Mouse (Mus musculus): ENCODE measurements around the gene Kit.

Kit gene

DNA sequence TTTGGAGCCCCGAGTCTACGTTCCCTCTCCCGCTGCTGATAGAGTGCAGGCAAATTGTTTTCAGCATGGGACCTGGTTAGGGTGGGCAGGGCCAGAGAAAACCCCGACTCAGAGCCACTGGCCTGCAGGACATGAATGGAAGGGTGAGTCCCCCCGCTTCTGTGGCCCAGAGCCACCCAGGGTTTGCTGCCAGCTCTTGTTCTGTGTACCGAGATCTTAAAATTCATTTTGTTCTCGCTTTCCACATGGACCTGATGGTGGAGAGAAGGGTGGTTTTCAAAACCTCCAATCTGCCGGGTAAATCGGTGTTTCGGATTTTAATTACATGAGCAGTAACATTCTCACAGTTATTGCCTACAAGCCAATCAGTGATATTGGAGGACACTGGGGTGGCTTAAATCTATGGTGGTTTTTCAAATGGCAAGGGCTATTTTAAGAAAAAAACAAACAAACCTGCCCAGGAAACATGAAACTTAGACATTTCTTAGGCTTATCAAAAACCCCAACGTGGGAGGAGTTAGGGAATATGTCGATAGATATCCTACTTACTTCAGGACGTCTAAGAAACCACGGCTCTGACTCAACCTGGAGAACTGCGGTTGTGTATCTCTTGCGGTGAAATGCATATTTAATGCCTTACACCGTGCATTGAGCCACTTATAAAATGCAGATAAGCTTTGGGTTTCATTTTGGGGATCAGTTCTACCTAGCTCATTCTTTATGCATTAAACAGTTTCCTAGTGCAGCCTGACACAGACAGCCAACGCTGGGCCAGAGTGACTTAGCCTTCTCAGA is 58.3 kb downstream of the Kit start:
- DNase-seq (ENCODE audit: low spot score): no peak

DNA sequence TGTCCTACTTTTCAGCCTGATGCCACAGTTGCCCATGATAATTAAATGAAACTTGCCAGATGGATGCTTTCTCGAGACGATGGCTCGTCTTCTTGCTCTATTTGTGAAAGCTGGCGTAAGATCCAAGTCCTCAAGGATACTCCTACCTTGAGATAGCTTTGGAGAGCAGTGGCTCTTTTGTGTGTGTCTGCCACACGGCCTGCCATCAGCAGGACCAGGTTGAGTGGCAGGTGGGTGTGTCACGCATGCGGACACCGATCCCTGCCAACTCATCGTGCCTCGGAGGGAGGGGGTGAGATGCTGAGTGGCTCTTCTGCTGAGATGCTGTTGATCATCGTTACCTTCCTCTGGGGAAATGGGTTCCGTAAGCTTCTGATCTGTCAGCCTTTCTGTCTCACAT is 60.7 kb downstream of the Kit start:
- no peak for DNase-seq (ENCODE audit: low spot score)

DNA sequence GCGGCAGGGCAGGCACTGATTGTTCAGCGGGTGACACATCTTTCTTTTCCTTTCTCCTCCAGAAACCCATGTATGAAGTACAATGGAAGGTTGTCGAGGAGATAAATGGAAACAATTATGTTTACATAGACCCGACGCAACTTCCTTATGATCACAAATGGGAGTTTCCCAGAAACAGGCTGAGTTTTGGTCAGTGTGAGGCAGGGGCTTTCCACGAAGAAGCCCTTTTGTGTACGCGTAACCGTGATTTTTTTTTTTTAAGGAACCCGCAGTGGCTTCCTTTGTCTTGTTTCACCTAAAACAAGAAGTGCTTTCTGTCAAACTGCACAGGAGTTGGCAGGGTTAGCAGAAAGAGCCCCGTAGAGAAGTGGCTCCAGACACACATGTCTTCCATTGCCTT is 65.9 kb downstream of the Kit start:
- no peak for DNase-seq (ENCODE audit: low spot score)

DNA sequence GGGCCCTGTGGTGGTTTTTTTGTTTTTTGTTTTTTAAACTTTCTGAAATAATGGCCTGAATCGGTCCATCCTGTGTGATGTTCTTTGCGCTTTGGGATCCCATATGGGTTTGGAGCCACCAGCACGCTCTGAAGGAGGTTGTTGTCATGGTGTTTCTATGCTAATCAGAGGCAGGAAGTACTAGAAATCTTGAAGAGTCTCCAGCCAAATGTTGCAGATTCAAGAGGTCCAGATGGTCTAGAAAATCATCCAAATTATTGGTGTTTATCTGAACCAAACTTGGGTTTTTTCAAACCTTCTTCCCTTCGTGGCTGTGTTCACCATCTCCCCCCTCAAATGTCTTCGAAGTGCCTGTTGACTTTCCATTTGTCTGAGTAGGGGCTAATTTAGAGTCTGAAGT is 72.3 kb downstream of the Kit start:
- DNase-seq (ENCODE audit: low spot score): no peak

DNA sequence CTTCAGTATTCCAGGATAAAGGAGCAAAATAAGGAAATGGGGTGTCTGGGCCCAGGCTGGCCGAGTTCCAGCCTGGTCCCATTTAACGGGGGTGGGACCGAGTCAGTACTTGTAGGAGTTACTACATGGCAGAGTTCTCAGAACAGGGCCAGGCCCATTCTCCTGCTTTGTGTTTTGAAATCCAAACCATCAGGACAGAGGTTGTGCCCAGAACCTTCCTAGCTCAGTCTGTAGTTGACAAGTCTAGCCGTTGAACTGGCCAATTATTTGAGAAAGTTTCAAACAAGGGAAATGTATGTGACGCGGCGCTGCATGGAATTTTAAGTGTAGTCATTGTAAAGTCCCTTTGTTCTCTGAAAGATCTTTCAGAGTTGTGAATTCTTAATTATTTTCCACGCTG is 75.8 kb downstream of the Kit start:
- DNase-seq (ENCODE audit: low spot score): no peak

DNA sequence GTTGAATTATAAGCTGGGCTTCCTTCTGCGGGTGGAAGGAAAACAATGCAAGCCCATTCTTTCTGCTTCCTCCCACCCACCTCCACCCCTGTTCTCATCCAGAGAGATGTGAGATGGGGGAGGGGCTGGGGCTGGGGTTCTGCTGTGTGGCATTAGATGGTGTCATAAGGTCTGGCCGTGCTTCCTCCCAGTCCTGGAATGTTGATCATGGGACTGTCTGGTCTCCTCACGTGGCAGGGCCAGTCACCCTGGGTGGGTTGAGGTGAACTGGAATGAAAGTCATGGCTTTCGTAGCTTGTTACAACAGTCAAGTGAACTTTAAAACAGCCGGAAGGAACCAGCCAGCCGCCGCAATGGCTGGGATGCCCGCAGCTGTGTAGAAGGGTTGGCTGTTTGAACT is 78.7 kb downstream of the Kit start:
- DNase-seq (ENCODE audit: low spot score): no peak

DNA sequence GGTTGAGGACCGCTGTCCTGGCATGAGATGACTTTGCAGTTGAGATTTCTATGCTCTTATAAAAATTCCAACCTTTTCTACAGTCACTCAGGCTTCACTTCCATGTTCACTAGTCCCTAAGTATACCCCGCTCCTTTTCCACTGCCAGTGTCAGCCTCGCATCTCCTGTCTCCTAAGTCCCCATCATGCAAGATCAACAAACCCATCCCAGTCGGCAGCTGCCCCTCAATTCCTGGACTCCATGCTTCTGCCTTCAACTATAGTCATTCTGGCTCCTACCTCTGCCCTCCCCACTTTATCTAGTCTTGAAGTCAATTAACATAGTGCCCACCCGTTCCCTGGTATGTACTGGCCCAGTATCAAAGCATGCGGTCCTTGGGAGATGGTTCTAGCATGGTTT is 83.9 kb downstream of the Kit start:
- DNase-seq (ENCODE audit: low spot score): no peak

DNA sequence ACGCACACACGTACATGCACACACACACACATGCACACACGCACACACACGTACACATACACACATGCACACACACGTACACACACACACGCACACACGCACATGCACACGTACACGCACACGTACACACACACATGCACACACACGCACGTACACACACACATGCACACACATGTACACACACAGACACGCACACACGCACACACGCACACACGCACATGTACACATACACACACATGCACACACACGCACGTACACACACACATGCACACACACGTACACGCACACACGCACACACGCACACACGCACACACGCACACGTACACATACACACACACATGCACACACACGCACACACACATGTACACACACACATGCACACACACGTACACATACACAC is 85.6 kb downstream of the Kit start:
- DNase-seq (ENCODE audit: low spot score): no peak

DNA sequence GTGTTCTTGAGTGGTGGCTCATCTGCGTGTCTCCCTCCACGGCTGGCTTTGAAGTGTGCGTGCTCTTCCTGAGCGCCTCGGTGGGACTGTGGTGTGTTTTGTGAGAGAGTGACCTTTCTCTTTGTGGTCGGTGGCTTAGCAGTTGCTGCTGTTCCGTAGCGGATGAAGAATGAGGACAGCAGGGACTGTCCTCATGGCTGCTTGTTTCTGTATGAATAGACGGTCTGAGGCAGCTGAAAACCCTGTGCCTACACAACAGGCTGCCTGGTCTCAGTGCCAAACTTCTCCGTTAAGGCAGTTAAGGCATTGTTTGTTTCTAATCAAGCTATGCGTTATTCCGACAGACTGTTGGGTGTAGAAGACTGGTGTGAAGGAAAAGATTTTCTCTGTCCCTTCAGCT is 87.8 kb downstream of the Kit start:
- no peak for DNase-seq (ENCODE audit: low spot score)

DNA sequence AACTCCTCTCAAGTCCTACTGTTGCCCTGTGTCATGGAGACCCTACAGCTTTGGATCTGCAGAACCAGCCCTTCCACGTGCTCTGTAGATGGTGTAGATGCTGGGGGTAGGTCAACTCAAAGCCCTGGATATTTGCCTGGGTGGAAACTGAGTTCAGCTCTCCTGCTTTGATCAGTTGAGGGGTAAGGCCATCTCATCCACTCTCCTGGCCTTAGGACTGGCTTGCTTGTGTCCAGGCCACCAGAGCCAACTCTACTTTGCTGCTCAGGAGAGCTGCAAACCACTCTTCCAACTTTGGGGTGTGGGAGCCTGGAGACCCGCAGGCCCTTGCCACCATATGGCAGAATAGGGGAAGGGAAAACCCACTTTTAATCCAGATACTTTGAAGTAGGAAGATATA is 89.1 kb downstream of the Kit start:
- no peak for DNase-seq (ENCODE audit: low spot score)

DNA sequence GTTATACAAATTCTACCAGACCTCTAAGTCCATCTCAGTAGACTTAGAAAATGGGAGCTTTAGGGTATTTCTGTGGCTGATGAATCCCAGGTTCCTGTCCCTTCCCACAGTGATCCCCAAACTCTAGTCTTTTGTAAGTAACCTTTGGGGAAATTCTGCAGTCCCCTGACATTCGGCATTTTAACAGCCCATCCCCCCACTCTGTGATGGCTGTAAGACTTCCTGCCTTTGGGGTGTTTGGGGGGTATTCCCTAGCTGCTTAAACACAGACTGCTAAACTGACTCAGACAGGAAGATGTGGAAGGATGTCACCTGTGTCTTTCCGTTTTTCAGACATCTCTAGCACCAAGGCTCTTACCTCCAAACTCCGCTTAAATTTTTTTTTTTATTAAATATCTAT is 92.4 kb downstream of the Kit start:
- no peak for DNase-seq (ENCODE audit: low spot score)

DNA sequence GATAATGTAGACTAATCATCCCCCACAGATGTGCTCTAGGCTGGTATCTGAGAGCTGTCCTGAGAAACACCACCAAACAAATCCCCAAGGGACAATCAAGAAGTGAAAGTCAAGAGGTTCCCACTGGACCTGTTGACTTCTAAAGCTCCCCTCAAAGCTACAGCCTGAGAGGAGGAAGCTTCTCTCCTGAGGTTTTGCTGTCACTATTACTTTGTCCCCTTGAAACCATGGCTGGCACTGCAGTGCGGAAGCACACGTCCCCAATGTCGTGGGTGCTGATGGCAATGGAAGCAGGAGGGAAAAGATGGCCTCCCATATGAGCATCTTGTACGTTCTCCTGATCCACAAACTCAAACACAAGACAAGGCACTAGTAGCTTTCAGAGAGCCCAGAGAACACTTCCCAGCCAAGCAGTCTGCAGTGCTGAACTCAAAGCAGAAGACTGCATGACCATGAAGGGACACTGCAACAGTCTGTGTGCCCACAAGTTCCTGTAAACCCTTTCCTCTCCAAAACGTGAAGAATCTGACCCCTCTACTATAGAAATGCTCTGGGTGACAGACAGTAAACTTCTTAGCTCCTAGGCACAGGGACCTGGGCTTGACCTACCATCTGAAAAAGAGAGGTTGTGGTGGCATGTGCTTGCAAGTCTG is 96.5 kb downstream of the Kit start:
- DNase-seq (ENCODE audit: low spot score): no peak

DNA sequence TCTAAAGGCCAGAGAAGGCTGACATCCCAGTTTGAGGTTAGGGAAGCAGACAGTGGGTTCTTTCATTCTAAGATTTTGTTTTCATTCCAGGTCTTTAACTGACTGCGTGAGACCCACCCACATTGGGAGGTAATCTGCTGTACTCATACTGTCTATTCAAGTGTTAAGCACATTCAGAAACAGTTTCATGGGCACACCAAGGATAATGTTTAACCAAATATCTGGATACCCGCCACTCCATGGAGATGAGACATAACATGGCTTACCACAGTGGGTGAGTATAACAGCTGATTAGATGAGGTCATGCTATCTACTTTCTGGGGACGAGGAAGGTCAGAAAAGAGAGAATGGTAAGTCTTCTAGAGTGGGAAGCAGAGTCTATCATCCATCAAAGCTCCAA is 101.3 kb downstream of the Kit start:
- no peak for DNase-seq (ENCODE audit: low spot score)

DNA sequence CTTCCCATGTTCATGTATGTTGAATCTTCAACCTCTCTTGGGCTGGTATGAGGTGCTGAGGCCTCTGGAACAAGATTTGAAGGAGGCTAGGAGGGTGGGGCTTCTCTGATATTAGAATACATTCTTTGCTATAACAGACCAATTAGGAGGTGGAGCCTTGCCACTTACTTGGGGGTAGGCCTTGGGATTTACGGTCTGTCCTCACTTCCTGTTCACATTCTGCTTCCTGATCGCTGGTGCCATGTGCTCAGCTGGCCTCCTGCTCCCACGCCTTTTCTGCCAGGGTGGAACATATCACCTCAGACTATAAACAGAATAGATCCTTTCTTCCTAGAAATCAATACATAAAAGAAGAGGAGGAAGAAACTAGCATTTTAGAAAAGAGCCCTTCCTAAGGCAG is 105.2 kb downstream of the Kit start:
- no peak for DNase-seq (ENCODE audit: low spot score)

DNA sequence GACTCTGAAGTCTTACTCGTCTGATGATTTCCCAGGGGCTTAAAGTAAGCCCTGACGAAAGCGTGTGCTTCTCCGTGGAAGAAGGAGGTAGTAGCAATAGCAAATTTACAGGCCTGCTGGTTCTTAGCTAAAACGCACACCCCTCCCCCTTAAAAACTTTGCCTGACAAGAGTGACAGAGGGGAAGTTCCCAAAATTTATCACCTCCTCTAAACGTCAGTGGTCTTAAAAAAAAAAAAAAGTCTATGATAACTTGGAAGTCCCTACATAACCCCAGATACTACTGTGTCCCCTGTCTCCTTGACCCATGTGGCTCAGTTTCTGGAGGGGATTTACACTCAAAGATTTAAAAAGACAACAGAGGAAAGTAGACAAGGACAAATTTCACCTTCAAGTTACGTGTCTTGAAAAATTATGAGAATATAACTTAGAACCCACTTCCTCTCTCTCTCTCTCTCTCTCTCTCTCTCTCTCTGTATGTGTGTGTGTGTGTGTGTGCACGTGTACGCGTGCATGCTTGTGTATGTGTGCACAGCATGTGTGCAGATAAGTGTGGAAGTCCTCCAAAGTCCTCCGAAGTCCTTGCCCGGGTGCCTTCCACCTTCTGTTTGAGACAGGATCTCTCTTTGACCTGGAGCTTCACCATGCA is 120.6 kb downstream of the Kit start:
- no peak for DNase-seq (ENCODE audit: low spot score)

DNA sequence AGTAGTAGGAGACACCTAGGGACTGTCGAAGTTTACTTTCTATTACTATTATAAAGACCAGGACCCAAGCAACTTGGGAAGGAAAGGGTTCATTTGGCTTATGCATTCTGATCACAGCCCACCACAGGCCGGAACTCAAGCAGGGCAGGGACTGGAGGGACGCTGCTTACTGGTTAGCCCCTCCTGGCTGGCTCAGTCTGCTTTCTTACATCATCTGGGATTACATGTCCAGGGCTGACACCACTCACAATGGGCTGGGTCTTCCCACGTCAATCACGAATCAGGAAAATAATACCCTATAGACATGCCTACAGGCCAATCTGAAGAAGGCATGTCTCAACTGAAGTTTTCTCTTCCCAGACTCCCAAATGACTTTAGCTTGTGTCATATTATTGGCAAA is 122.2 kb downstream of the Kit start:
- no peak for DNase-seq (ENCODE audit: low spot score)

DNA sequence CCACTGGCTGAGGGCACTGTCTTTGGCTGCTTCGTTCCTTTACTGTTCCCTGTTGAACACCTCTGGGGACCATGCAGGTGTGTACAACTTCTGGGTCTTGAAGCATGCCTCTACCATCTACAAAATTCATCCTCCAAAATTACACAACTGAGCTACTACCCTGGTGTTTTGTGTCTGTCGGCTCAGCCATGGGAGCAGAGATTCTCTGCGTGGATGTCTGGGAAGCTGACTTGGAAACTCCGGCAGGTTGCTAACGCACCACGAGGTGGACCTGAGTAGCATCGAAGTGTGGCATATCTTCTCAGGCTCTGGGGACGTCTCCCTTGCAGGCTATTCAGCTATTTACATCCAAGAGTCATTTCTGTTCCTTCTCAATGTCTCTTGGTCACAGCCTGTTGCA is 123.8 kb downstream of the Kit start:
- no peak for DNase-seq (ENCODE audit: low spot score)

DNA sequence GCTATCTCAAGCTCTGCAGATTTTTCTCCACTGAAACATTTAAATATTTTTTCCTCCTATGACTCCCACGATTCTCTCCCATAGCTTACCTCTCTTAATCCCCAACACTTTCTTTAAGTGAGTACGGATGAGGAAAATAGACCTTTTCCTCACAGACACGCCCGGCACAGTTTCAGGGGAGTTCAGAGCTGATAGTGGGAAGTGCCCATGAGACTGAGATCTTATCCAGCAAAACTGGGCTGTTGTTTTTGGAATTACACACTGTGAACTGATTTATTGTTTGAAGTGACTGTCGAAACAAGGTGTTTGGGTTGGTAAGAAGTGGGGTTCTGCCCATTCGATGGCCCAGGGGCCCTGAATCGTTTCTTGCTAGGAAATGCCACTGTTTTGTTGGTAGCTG is 124.4 kb downstream of the Kit start:
- no peak for DNase-seq (ENCODE audit: low spot score)

DNA sequence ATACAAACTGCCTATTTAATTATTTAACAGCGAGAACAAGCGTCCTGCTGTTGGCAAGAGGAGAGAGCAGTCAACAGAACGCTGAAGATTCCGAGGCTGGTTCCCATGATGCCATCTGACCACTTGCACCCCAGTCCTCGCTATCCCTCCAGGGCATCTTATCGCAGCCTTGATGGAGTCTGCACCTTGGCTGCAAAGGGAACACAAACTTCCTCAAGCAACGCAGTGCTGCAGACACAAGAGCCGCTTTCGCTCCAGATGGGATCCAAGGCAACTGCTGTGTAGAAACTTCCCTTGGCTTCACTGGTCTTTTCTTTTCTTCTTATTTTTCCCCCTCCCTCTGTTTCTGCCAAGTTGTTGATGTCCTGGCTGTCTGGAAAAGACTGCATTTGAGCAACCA is 124.8 kb downstream of the Kit start:
- DNase-seq (ENCODE audit: low spot score): no peak

DNA sequence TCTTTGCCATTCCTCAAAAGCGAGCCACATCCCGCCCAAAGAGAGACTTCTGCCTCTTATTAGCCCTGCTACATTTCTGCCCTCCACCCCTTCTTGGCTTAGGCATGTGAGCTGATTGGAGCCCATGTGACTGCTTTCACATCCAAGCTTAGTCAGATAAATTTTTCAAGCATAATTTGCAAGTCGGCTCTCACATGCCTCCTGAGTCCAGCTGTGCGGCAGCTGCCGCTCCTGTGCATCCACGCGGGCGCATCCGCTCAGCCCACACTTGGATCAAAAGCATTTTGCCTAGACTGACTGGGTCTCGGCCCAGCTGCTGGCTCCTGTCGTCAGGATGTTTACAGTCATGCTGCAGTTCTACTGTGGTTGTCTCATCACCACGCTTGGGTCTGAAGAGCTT is 126.9 kb downstream of the Kit start:
- DNase-seq (ENCODE audit: low spot score): no peak

DNA sequence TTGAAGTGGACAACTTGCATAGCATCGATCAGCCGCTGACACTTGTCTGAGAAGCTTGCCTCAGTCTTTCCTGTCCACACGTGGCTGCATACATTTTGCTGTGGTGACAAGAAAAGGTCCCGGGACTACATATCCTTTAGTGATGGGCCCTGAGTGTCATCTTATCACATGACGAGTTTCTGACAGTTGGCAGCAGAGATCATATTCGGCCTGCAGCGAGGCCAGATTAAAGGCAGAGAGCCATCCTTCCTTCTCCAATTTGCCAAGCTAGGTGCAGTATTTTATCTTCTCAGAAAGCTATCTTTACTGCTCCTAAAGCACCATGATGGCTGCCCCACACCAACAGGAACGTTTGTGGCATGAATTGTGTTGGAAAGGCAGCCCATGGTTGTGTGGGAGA is 127.4 kb downstream of the Kit start:
- DNase-seq (ENCODE audit: low spot score): no peak

DNA sequence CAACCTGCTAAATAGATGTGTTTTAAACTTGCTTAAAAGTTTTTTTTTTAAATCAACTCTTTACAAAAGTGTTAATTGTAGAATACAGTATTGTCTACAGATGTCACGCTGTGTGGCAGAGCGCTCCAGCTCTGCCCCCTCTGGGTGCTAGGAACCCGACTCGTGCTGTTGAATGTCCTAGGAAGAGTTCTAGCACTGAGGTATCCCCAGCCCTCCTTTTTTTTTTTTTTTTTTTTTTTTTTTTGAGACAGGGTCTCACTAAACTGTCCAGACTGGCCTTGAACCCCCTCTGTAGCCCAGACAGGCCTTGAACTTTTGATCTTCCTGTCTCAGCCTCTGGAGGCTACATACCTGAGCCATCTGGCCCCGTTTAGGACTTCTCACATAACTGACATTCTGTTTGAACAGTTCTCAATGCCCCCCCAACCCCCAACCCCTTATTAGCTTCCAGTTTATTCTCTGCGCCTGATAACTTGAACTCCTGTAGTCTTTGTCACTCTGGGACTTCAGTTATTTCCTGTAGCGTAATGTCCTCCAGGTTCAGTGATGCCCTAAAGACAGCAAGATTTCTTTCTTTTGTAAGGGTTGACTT is 130.0 kb downstream of the Kit start:
- no peak for DNase-seq (ENCODE audit: low spot score)

DNA sequence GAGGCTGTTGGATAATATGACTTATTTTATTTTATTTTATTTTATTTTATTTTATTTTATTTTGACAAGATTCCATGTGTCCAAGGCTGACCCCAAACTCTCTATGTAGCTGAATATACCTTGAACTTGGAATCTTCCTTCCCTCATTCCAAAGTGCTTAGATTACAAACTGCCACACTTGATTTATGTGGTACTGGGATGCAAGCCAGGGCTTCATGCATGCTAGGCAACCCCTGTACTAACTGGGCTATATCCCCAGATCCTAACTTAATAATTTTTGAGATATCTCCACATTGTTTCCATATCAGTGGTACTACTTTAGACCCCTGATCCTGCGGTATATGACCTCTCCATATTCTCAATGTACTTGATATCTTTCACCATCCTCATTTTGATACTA is 130.7 kb downstream of the Kit start:
- DNase-seq (ENCODE audit: low spot score): no peak

All from ovary, postnatal 14 days (tissue).